Mouse (Mus musculus) lung, embryonic 14.5 days (tissue): ENCODE data around the gene Ano6. TPM values are rescaled to one million over a fixed set of nuclear protein-coding genes. Genes with fewer than 3 reads are reported as not detected.

Experiments used
- ATAC-seq: fragments of 200-750 bp; cut with Nextera tagmentation; 2 replicates; pipeline ENCODE4 v1.8.0; 2017; ENCODE audit warnings: mild to moderate bottlenecking, moderate TSS enrichment, moderate library complexity; ENCODE audit not compliant: insufficient read depth
- DNase-seq: peaks from one replicate; pipeline ENCODE4 v3.0.0-alpha.2; 2015
- H3K27ac ChIP-seq: fragments of 300-500 bp; sonication (generic); 2 replicates; pipeline ENCODE4 v1.5.1; 2014; ENCODE audit warnings: low read depth, mild to moderate bottlenecking, moderate library complexity
- H3K27me3 ChIP-seq: fragments of 300-500 bp; sonication (generic); 2 replicates; pipeline ENCODE4 v1.6.1; 2014; ENCODE audit warnings: low read length, control low read depth; ENCODE audit not compliant: insufficient read depth
- H3K36me3 ChIP-seq: fragments of 300-500 bp; sonication (generic); 2 replicates; pipeline ENCODE4 v1.6.1; 2014; ENCODE audit warnings: control low read depth; ENCODE audit not compliant: insufficient read depth
- H3K4me1 ChIP-seq: fragments of 300-500 bp; sonication (generic); 2 replicates; pipeline ENCODE4 v1.6.1; 2014; ENCODE audit warnings: antibody characterized with exemption, control low read depth; ENCODE audit not compliant: insufficient read depth
- H3K4me2 ChIP-seq: fragments of 300-500 bp; sonication (generic); 2 replicates; pipeline ENCODE4 v1.6.1; 2014; ENCODE audit warnings: mild to moderate bottlenecking
- H3K4me3 ChIP-seq: fragments of 300-500 bp; sonication (generic); 2 replicates; pipeline ENCODE4 v1.5.1; 2014; ENCODE audit warnings: low read depth, low read length
- H3K9ac ChIP-seq: fragments of 300-500 bp; sonication (generic); 2 replicates; pipeline ENCODE4 v1.6.1; 2014
- H3K9me3 ChIP-seq: fragments of 300-500 bp; sonication (generic); 2 replicates; pipeline ENCODE4 v1.6.1; 2016; ENCODE audit warnings: low read depth, low read length, control low read depth
- CTCF ChIP-seq: IDR thresholded peaks from 2 replicates; pipeline ENCODE4 v1.5.1; 2016; ENCODE audit warnings: antibody characterized with exemption, low read depth
- WGBS: fragments of 180-500 bp; shearing (Covaris S2); extraction: QIAGEN DNeasy Blood & Tissue Kit; methylation state at CpG from one replicate; pipeline ENCODE4 v1.1.7; 2014; 5-methylcytosine and 5-hydroxymethylcytosine counted together
- polyA plus RNA-seq: library from polyadenylated mRNA; unstranded; fragments of >200 nt; fragmentation: Nextera tagmentation; extraction: Ambion mirVana; gene quantifications from 2 replicates; pipeline ENCODE4 v1.2.1, GENCODE M21; 2014

Gene Ano6
- polyA plus RNA-seq, 1 experiment from 2014 or later, result 54.7 TPM

GRCm38 (mm10) chr15:95758696-95759434 lies 31.8 kb upstream of the Ano6 start:
- Histone ChIP-seq H3K27me3 (no peaks in the 10 kb centered on the region), H3K36me3 (no peaks in the 10 kb centered on the region), H3K4me2 (no peak overlapping the region), H3K9me3 (no peaks in the 10 kb centered on the region), H3K4me1 (peaks cover 5% of the 10 kb centered on the region; the same call in 1 of the 2 replicates), H3K9ac (no peak overlapping the region), H3K4me3 (no peak overlapping the region), H3K27ac (no peak overlapping the region)
- no peak for TF ChIP-seq CTCF
- DNase-seq, result no peak
- ATAC-seq, result no peak
- WGBS, result 76% methylated on average over 12 of the region's 12 CpGs

GRCm38 (mm10) chr15:95759857-95760256 lies 30.8 kb upstream of the Ano6 start:
- Histone ChIP-seq H3K36me3 (no peaks in the 10 kb centered on the region), H3K4me2 (no peak overlapping the region), H3K4me1 (peaks cover 5% of the 10 kb centered on the region; the same call in 1 of the 2 replicates), H3K27me3 (no peaks in the 10 kb centered on the region), H3K4me3 (no peak overlapping the region), H3K9me3 (no peaks in the 10 kb centered on the region), H3K9ac (no peak overlapping the region), H3K27ac (no peak overlapping the region)
- TF ChIP-seq CTCF, result no peak
- WGBS, result 32% methylated on average over 6 of the region's 6 CpGs
- no peak for DNase-seq
- no peak for ATAC-seq

DNA sequence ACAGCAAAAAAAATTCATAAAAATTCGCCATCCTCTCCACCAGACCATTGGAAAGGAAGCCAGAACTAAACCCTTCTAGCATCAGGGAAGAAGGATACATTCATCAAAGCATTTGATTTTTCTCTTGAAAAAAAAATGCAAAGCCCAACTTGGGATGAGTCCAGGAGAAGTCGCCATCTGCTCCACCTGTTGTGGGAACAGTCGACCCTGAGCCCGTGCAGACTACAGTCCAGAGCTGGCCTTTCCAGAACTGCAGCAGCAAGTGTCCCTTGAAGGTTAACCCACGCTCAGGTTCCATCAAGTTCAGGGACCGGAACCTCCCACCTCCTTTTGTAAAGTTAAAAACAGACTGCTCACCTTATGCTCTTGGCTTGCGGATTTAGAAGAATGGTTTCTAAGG lies 29.2 kb upstream of the Ano6 start:
- Histone ChIP-seq H3K4me3 (no peak overlapping the region), H3K4me2 (no peak overlapping the region), H3K36me3 (no peaks in the 10 kb centered on the region), H3K4me1 (peaks cover 5% of the 10 kb centered on the region; the same call in 1 of the 2 replicates), H3K9ac (no peak overlapping the region), H3K27me3 (no peaks in the 10 kb centered on the region), H3K27ac (no peak overlapping the region), H3K9me3 (no peaks in the 10 kb centered on the region)
- 71% methylated on average over 7 of the region's 7 CpGs for WGBS
- no peak for DNase-seq
- no peak for ATAC-seq
- no peak for TF ChIP-seq CTCF

DNA sequence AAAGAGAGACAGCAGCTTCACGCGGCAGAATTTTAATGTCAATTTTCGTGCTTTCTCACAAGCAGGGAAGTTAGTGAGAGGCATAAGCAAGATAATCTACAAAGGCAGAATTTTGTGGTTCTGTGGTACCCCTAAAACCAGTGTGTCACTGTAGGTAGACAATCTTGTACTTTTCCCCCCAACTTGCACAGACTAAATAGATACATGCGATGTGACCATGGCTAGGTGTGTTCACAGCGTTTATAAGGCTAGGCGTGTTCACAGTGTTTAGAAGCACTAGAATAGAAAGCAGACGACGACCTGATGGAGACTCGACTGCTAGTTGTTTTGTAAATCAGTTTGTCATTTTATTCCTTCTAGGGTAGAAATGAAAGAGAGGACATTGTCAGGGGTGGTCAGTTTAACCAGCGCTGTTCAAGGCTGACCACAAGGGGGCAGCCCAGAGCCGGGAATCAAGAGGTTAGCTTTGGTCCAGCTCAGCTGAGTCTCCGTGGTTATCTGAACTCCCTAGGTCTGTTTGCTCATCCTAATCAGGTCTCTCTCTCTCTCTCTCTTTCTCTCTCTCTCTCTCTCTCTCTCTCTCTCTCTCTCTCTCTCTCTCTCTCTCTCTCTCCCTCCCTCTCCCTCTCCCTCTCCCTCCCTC lies 27.9 kb upstream of the Ano6 start:
- ATAC-seq, result peak; percentile 91

DNA sequence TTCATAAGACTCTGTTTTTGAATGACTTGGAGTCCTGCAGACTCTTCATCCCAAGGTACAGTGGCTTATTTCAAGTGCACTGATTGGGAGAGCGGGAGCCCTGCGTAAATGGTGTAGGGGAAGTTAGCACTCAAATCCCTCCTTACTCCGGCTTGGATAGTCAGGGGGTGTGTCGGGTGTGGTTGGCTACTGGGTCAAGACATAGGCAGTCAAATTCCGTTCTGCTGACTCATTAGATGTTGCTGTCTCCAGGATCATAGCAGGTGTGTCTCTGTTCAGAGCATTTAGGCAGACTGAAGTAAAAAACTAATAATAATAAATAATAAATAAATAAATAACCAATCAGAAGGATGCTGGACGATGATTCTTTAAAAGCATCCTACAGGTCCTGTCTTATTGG lies 27.2 kb upstream of the Ano6 start:
- no peaks in the 10 kb centered on the region for H3K4me1 ChIP-seq
- no peak overlapping the region for H3K27ac ChIP-seq
- DNase-seq, result no peak
- no peak for TF ChIP-seq CTCF
- H3K4me2 ChIP-seq, result no peak overlapping the region
- H3K36me3 ChIP-seq, result no peaks in the 10 kb centered on the region
- no peaks in the 10 kb centered on the region for H3K9me3 ChIP-seq
- no peak for ATAC-seq
- WGBS, result 38% methylated on average over 6 of the region's 6 CpGs
- no peaks in the 10 kb centered on the region for H3K27me3 ChIP-seq
- H3K9ac ChIP-seq, result no peak overlapping the region
- no peak overlapping the region for H3K4me3 ChIP-seq

More for the DNA sequence above, 27.9 kb upstream of the Ano6 start:
- Histone ChIP-seq H3K4me3 (no peak overlapping the region), H3K27ac (no peak overlapping the region), H3K27me3 (no peaks in the 10 kb centered on the region), H3K4me1 (no peaks in the 10 kb centered on the region), H3K36me3 (no peaks in the 10 kb centered on the region), H3K9me3 (no peaks in the 10 kb centered on the region), H3K4me2 (no peak overlapping the region), H3K9ac (no peak overlapping the region)
- peak; percentile 89 for TF ChIP-seq CTCF
- WGBS, result 36% methylated on average over 12 of the region's 12 CpGs
- DNase-seq, result peak; percentile 91

- no peak overlapping the region for H3K4me3 ChIP-seq
- no peaks in the 10 kb centered on the region for H3K36me3 ChIP-seq
- H3K4me2 ChIP-seq, result no peak overlapping the region
- DNase-seq (no peak), ATAC-seq (no peak)
- no peak overlapping the region for H3K9ac ChIP-seq
- H3K27me3 ChIP-seq, result no peaks in the 10 kb centered on the region
- TF ChIP-seq CTCF, result no peak
- WGBS, result 89% methylated on average over 8 of the region's 8 CpGs
- H3K9me3 ChIP-seq, result no peaks in the 10 kb centered on the region
- H3K4me1 ChIP-seq, result no peaks in the 10 kb centered on the region
- no peak overlapping the region for H3K27ac ChIP-seq
These were observed 25.4 kb upstream of the Ano6 start for GRCm38 (mm10) chr15:95765271-95765670.

- no peak for ATAC-seq
- Histone ChIP-seq H3K4me3 (no peak overlapping the region), H3K27ac (no peak overlapping the region)
These were observed 24.7 kb upstream of the Ano6 start for GRCm38 (mm10) chr15:95765936-95766335.

More at GRCm38 (mm10) chr15:95765936-95766335, 24.7 kb upstream of the Ano6 start:
- Histone ChIP-seq H3K9ac (no peak overlapping the region), H3K27me3 (no peaks in the 10 kb centered on the region), H3K4me1 (no peaks in the 10 kb centered on the region), H3K4me2 (no peak overlapping the region), H3K36me3 (no peaks in the 10 kb centered on the region), H3K9me3 (no peaks in the 10 kb centered on the region)
- TF ChIP-seq CTCF, result no peak
- 82% methylated on average over 6 of the region's 6 CpGs for WGBS
- DNase-seq, result no peak
